Mouse (Mus musculus) kidney, postnatal 0 days (tissue): ENCODE data around the gene Eif4enif1. TPM values are rescaled to one million over a fixed set of nuclear protein-coding genes. Genes with fewer than 3 reads are reported as not detected.
"Not testable (repeated sequence)": the region's sequence is repeated elsewhere in the genome, so short reads cannot be mapped to it uniquely, and the experiment has no call there.

ENCODE experiments used
- ATAC-seq: fragments of 200-750 bp; cut with Nextera tagmentation; replicated peaks from 2 replicates; pipeline ENCODE4 v1.8.0; 2017; ENCODE audit warnings: low read depth, moderate number of reproducible peaks, moderate TSS enrichment, moderate library complexity; ENCODE audit not compliant: low FRiP score
- DNase-seq: peaks from one replicate; pipeline ENCODE4 v3.0.0-alpha.2; 2016; ENCODE audit warnings: low spot score
- H3K27ac ChIP-seq: fragments of 300-500 bp; sonication (generic); 2 replicates; pipeline ENCODE4 v1.5.1; 2014; ENCODE audit warnings: mild to moderate bottlenecking
- H3K27me3 ChIP-seq: fragments of 300-500 bp; sonication (generic); 2 replicates; pipeline ENCODE4 v1.6.1; 2014; ENCODE audit warnings: low read length, mixed read lengths; ENCODE audit not compliant: insufficient read depth
- H3K36me3 ChIP-seq: fragments of 300-500 bp; sonication (generic); 2 replicates; pipeline ENCODE4 v1.6.1; 2014; ENCODE audit warnings: low read length, mixed read lengths; ENCODE audit not compliant: insufficient read depth
- H3K4me1 ChIP-seq: fragments of 300-500 bp; sonication (generic); replicated peaks from 2 replicates; pipeline ENCODE4 v1.6.1; 2014; ENCODE audit warnings: antibody characterized with exemption, low read length, mixed read lengths; ENCODE audit not compliant: insufficient read depth
- H3K4me2 ChIP-seq: fragments of 300-500 bp; sonication (generic); 2 replicates; pipeline ENCODE4 v1.6.1; 2014; ENCODE audit warnings: mild to moderate bottlenecking, low read length, moderate library complexity, mixed read lengths
- H3K4me3 ChIP-seq: fragments of 300-500 bp; sonication (generic); replicated peaks from 2 replicates; pipeline ENCODE4 v1.5.1; 2014; ENCODE audit warnings: low read depth, low read length
- H3K9ac ChIP-seq: fragments of 300-500 bp; sonication (generic); 2 replicates; pipeline ENCODE4 v1.6.1; 2014; ENCODE audit warnings: low read depth, low read length
- H3K9me3 ChIP-seq: fragments of 300-500 bp; sonication (generic); replicated peaks from 2 replicates; pipeline ENCODE4 v1.6.1; 2016; ENCODE audit warnings: low read length, inconsistent platforms, mixed read lengths
- CTCF ChIP-seq: IDR thresholded peaks from 2 replicates; pipeline ENCODE4 v1.5.1; 2016; ENCODE audit warnings: antibody characterized with exemption, low read depth, mild to moderate bottlenecking, moderate library complexity
- WGBS: fragments of 180-500 bp; shearing (Covaris S2); extraction: QIAGEN DNeasy Blood & Tissue Kit; methylation state at CpG from one replicate; pipeline ENCODE4 v1.1.7; 2014; 5-methylcytosine and 5-hydroxymethylcytosine counted together
- polyA plus RNA-seq: library from polyadenylated mRNA; unstranded; fragments of >200 nt; fragmentation: Nextera tagmentation; extraction: Ambion mirVana; gene quantifications from 2 replicates; pipeline ENCODE4 v1.2.1, GENCODE M21; 2015

Gene Eif4enif1
- polyA plus RNA-seq: 26.2 and 29.2 TPM in 2 replicates

GRCm38 (mm10) chr11:3202231-3202701, at the start of gene Eif4enif1:
Eif4enif1 (plus strand) TSS chr11:3202392.
- Histone ChIP-seq H3K27ac (peak within 1 kb of the TSS; percentile 58), H3K9ac (peak within 1 kb of the TSS; percentile 52), H3K4me1 (no peaks in the 10 kb centered on the region), H3K9me3 (no peaks in the 10 kb centered on the region), H3K27me3 (no peaks in the 10 kb centered on the region), H3K4me3 (peak within 1 kb of the TSS; percentile 37), H3K36me3 (0 out of 2 replicates have a peak, but pooled peaks cover 14% of the 10 kb centered on the region), H3K4me2 (peak within 1 kb of the TSS; percentile 36)
- ATAC-seq (peak; percentile 83), DNase-seq (peak; percentile 92)
- 2% methylated on average over 46 of the region's 57 CpGs for WGBS
- TF ChIP-seq CTCF: no peak

DNA sequence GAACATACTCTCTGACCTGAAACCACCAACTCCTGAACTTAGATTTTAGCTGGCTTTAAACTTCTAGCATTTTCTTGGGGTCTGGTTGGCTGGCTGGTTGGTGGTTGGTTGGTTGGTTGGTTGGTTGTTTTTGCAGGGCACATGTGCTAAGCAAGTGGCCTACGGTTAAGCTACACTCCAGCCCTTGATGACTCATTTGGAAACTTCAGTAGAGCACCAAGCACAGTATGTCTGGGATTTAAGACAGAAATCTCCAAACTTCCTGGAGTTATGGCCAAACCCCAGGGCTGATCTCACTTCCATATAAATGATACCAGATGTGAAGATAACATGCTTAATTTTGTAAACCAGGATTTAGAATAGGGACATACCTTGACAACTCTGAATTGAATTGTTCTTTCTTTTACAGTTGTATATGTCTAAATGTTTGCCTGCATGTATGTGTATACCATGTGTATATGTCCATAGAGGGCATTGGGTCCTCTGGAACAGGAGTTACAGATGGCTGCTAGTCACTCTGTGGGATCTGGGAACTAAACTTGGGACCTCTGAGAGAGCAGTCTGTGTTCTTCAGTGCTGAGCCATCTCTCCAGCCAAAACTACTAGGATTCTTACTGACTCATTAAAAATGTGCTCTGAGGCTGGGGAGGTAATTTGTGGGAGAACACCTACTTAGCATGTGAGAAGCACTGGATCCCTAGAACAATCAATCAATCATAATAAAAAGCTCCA, 48.4 kb upstream of the Eif4enif1 start:
- not testable (repeated sequence) for H3K27ac ChIP-seq, H3K4me3 ChIP-seq, H3K4me2 ChIP-seq, H3K36me3 ChIP-seq, H3K4me1 ChIP-seq, H3K27me3 ChIP-seq, H3K9ac ChIP-seq, H3K9me3 ChIP-seq, DNase-seq
- ATAC-seq: peak; percentile 50
- 81% methylated on average over 1 of the region's 1 CpGs for WGBS

DNA sequence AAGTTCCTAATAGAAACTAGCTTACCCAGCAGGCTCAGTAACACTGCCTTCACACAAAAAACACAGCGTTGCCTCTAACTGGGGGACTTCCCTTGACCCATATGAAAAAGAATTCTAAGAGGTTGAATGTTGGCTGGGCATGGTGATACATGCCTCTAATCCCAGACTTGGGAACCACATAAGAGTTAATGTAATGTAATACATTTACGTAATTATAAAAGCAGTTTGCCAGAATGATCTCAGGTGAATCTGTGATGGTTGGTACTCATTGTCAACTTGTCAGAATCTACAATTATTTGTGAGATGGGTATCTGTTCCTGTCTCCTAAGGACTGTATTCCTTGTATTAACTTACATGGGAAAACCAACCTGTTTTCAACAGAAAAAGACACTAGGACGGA, 45.2 kb upstream of the Eif4enif1 start:
- 94% methylated on average over 2 of the region's 3 CpGs for WGBS
- not testable (repeated sequence) for H3K4me2 ChIP-seq, ATAC-seq, H3K36me3 ChIP-seq, H3K27ac ChIP-seq, H3K4me1 ChIP-seq, H3K9me3 ChIP-seq, DNase-seq, H3K4me3 ChIP-seq, H3K9ac ChIP-seq, H3K27me3 ChIP-seq

DNA sequence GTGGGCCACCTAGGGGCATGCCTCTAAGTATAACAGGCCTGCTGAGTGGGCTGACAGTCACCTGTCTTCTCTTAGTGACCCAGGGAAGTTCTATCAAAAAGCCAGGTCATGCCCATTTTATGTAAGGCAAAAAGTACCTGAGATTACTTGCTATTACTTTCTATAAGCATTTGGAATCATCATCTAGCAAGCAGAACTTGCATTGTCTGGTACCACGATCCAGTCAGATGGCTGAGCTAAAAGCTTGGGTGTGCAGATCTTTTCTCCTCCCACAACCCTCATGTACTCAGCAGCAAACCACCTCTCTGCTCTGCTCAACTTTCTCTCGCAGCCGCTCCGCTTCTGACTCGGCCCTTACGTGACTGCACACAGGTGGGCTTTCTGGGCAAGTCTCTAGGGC, 44.2 kb upstream of the Eif4enif1 start:
- not testable (repeated sequence) for H3K27me3 ChIP-seq, H3K4me1 ChIP-seq, DNase-seq, H3K36me3 ChIP-seq, H3K9me3 ChIP-seq, H3K4me2 ChIP-seq, H3K9ac ChIP-seq, ATAC-seq, H3K27ac ChIP-seq, H3K4me3 ChIP-seq
- 93% methylated on average over 6 of the region's 6 CpGs for WGBS

DNA sequence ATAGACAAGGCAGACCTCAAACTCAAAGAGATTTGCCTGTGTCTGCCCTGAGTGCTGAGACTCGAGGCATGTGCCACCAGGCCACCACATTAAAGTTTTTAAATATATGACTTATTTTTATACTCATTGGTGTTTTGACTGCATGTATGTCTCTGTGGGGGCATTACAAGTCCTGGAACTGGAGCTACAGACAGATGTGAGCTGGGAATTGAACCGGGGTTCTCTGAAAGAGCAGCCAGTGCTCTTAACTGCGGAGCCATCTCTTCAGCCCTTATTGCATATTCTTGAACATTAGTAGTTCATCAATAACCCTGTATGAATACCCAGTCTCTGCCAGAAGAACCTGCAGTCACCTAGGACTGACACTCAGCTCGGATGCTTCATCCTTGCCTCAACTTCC, 43.4 kb upstream of the Eif4enif1 start:
- H3K27me3 ChIP-seq, H3K4me2 ChIP-seq, H3K27ac ChIP-seq, H3K9me3 ChIP-seq, H3K36me3 ChIP-seq, H3K4me1 ChIP-seq, DNase-seq, H3K4me3 ChIP-seq, ATAC-seq, H3K9ac ChIP-seq: not testable (repeated sequence)
- WGBS: 95% methylated on average over 4 of the region's 4 CpGs

DNA sequence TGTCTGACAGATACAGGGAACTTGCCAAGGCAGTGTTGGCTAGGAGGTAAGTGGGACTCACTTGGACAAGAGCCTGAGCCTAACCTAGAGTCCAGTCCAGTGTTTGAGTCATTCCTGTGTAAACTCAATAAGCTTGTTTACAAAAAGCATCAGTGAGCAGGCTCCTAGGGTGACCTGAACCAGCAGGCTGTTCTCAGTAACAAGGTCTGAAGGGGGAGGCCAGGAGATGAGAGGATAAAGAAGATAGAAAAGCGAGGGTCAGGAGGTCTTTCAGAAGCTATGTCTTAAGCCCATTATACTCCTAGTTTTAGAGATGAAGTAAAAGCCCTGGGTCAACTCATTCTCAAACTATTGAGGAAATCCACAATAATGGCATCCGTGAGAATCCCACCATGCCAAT, 40.8 kb upstream of the Eif4enif1 start:
- not testable (repeated sequence) for H3K27me3 ChIP-seq, H3K4me3 ChIP-seq, ATAC-seq, H3K9ac ChIP-seq, H3K4me2 ChIP-seq, H3K9me3 ChIP-seq, H3K27ac ChIP-seq, H3K36me3 ChIP-seq, H3K4me1 ChIP-seq
- peak; percentile 44 for DNase-seq
- 54% methylated on average over 1 of the region's 2 CpGs for WGBS

- not testable (repeated sequence) for H3K4me3 ChIP-seq, H3K4me1 ChIP-seq, DNase-seq, H3K9ac ChIP-seq, H3K4me2 ChIP-seq, H3K27me3 ChIP-seq, H3K36me3 ChIP-seq, H3K27ac ChIP-seq, H3K9me3 ChIP-seq
- 63% methylated on average over 5 of the region's 5 CpGs for WGBS
- peak; percentile 47 for ATAC-seq
Observed at GRCm38 (mm10) chr11:3162236-3162897, 39.8 kb upstream of the Eif4enif1 start.

GRCm38 (mm10) chr11:3163122-3163521, 39.1 kb upstream of the Eif4enif1 start:
- not testable (repeated sequence) for H3K36me3 ChIP-seq, H3K9ac ChIP-seq, H3K4me3 ChIP-seq, H3K4me2 ChIP-seq, DNase-seq, H3K27me3 ChIP-seq, H3K4me1 ChIP-seq, ATAC-seq, H3K9me3 ChIP-seq, H3K27ac ChIP-seq
- 83% methylated on average over 2 of the region's 2 CpGs for WGBS

GRCm38 (mm10) chr11:3163661-3164060, 38.5 kb upstream of the Eif4enif1 start:
- not testable (repeated sequence) for H3K4me3 ChIP-seq, H3K36me3 ChIP-seq, ATAC-seq, H3K9ac ChIP-seq, H3K4me1 ChIP-seq, H3K27me3 ChIP-seq, H3K9me3 ChIP-seq, DNase-seq, H3K27ac ChIP-seq, H3K4me2 ChIP-seq
- WGBS: 58% methylated on average over 3 of the region's 3 CpGs
